Mouse (Mus musculus): ENCODE measurements around the gene Tat. TPM values are rescaled to one million over a fixed set of nuclear protein-coding genes. Genes with fewer than 3 reads are reported as not detected.
"Not testable (repeated sequence)": the region's sequence is repeated elsewhere in the genome, so short reads cannot be mapped to it uniquely, and the experiment has no call there.

Gene Tat
- polyA plus RNA-seq, 1 experiment from 2014 or later: not detected

DNA sequence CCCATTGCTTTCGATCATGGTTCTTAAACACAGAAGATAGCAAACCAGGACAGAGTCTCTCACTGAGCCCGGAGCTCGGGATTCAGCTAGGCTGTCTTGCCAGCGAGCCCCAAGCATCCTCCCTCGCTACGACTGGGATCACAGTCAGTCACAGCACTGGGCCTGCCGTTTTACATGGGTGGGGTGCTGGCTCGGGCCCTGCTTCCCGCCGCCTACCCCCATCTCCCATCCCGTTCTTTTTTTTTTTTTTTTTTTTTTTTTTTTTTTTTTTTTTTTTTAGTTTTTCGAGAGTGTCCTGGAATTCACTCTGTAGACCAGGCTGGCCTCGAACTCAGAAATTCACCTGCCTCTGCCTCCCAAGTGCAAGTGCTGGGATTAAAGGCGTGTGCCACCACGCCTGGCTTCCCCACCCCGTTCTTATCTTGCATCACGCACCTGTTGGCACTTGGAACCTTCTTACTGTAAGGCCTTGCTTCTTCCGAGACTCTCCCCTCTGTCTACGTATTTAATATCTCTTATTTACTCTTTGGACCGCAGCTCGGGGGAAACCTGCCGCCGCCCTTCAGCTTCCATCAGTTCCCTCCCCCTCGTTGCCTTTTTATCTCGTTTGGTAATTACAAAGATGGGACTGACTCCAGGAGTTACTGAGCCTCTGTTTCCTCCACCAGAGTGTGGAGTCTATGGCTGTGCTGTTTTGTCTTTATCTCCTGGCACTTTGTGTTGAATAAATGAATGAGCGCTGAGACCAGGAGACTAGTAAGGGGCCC is 18.2 kb downstream of the Tat start:
- no peaks in the 10 kb centered on the region for H3K27me3 ChIP-seq

DNA sequence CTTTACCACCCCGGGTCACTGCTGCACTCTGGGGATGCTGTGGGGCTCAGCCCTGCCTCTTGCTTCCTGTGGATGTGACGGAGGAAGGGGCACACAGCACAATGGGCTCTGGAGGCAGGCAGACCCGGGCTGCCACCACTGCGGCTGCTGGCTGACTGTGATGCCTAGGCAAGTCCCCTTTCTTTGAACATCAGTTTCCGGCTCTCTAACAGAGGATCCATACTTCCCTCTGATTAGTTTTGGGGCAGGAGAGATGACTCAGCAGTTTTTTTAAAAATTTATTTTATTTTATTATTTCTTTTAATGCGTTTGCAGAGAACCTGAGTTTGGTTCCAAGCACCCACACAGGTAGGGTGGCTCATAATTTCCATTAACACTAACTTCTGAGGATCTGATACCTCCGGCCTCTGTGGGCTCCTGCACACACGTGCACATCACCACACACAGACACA is 18.8 kb downstream of the Tat start:
- H3K36me3 ChIP-seq: no peaks in the 10 kb centered on the region
- H3K9me3 ChIP-seq: no peaks in the 10 kb centered on the region
- no peak overlapping the region for H3K4me2 ChIP-seq (replicated peaks)
- no peak overlapping the region for H3K4me3 ChIP-seq
- no peaks in the 10 kb centered on the region for H3K4me1 ChIP-seq
- no peak overlapping the region for H3K27ac ChIP-seq
- no peaks in the 10 kb centered on the region for H3K27me3 ChIP-seq
- ATAC-seq (ENCODE audit: insufficient number of reproducible peaks, insufficient read depth, low FRiP score, low TSS enrichment): no peak
- no peak overlapping the region for H3K9ac ChIP-seq
- WGBS: 74% methylated on average over 8 of the region's 8 CpGs

More for the DNA sequence above, 18.2 kb downstream of the Tat start:
- Histone ChIP-seq H3K4me1 (no peaks in the 10 kb centered on the region), H3K4me2 (replicated peaks) (no peak overlapping the region), H3K9me3 (no peaks in the 10 kb centered on the region), H3K4me3 (no peak overlapping the region), H3K36me3 (no peaks in the 10 kb centered on the region), H3K9ac (no peak overlapping the region), H3K27ac (no peak overlapping the region)
- ATAC-seq (ENCODE audit: insufficient number of reproducible peaks, insufficient read depth, low FRiP score, low TSS enrichment): no peak
- 85% methylated on average over 26 of the region's 26 CpGs for WGBS

DNA sequence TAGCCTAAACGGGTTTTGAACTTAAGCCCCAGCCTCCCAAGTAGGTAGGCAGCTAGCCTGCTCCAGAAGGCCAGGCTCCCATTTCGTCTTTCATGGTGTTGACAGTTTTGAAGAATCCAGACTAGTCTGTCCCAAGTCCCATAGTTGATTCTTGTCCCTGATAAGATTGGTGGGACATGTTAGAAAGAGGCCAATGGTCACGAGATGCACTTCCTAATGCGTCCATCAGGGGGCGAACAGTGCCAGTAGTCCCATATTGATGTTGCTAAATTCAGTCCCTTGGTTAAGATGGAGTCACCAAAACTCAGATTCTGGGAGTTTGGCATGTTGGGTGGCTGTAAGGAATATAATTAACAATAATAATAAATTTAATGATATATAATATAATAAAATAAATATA is 20.6 kb downstream of the Tat start:
- Histone ChIP-seq H3K27ac (no peak overlapping the region), H3K27me3 (no peaks in the 10 kb centered on the region), H3K9me3 (no peaks in the 10 kb centered on the region), H3K4me1 (no peaks in the 10 kb centered on the region), H3K36me3 (no peaks in the 10 kb centered on the region), H3K4me2 (replicated peaks) (no peak overlapping the region), H3K4me3 (no peak overlapping the region), H3K9ac (no peak overlapping the region)
- WGBS: 32% methylated on average over 5 of the region's 5 CpGs
- ATAC-seq (ENCODE audit: insufficient number of reproducible peaks, insufficient read depth, low FRiP score, low TSS enrichment): no peak

DNA sequence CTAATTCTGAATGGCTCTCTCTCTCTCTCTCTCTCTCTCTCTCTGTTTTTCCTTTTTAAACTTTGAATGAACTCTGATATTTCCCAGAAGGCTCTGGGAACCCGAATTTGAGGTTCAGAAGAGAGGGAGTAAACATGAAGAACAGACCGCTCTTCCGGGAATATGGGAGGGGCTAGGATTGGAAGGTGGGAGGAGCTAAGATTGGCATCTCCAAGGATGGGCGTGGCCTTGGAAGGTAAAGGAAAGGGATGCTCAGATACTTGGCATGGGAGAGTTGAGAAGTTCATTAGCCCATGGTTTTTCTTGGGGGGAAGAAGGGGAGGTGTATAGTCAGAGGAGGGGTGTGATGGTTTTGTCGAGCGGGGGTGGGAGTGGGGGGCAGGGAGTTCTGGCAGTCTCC is 31.8 kb downstream of the Tat start:
- Histone ChIP-seq H3K9me3 (no peaks in the 10 kb centered on the region), H3K4me2 (replicated peaks) (no peak overlapping the region), H3K36me3 (no peaks in the 10 kb centered on the region), H3K9ac (no peak overlapping the region), H3K27ac (no peak overlapping the region), H3K27me3 (peaks cover 3% of the 10 kb centered on the region; the same call in 1 of the 2 replicates), H3K4me1 (no peaks in the 10 kb centered on the region), H3K4me3 (no peak overlapping the region)
- no peak for ATAC-seq (ENCODE audit: insufficient number of reproducible peaks, insufficient read depth, low FRiP score, low TSS enrichment)
- 58% methylated on average over 6 of the region's 6 CpGs for WGBS

DNA sequence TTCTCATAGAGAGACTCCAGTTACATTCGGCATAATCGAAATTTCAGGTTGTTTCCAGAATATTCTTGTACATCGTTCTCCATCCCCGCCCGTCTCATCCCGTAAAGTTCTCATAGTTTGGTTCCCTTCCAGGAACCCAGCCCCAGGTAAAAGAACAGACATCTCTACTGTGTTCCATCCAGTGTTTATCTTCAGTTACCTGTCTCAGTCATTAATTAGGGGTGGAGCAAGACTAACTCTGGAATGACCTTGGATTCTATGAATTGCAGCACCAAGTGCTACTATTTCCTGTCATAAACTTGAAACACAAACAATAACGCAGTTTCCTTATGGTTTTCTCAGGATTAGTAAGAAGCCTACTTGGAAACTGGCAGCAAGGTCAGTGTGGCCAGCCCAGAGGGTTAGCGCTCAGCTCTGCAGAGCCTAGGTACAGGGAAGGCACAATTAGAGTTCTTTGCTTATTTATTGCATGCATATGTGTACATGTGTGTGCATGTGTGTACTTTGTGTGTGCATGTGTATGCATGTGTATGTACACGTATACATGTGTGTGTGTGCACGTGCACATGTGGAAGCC is 32.6 kb downstream of the Tat start:
- no peak overlapping the region for H3K4me2 ChIP-seq (replicated peaks)
- no peak overlapping the region for H3K4me3 ChIP-seq
- ATAC-seq (ENCODE audit: insufficient number of reproducible peaks, insufficient read depth, low FRiP score, low TSS enrichment): no peak
- no peak overlapping the region for H3K27ac ChIP-seq
- no peak overlapping the region for H3K9ac ChIP-seq
- peaks cover 3% of the 10 kb centered on the region; the same call in 1 of the 2 replicates for H3K27me3 ChIP-seq
- no peaks in the 10 kb centered on the region for H3K9me3 ChIP-seq
- WGBS: 89% methylated on average over 10 of the region's 10 CpGs
- no peaks in the 10 kb centered on the region for H3K36me3 ChIP-seq
- no peaks in the 10 kb centered on the region for H3K4me1 ChIP-seq

DNA sequence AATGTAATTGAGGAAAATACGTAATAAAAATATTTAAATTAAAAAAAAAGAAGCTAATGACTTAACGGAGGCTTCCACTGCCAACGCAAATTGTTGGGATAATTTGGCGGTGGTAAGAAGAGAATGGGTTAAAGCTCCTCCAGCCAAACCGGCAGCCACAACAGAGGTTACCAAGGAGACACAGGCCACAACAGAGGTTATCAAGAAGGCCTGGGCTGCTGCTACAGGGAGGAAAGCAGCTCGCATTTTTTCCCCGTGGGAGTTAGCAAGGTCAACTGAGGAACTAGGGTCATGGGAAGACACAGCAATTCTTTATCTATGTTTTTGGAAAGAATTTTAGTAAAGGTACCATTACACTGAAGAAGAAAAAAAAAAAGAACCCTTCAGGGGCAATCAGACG is 43.5 kb downstream of the Tat start:
- H3K4me1 ChIP-seq; H3K9ac ChIP-seq; H3K27me3 ChIP-seq; H3K4me3 ChIP-seq; H3K27ac ChIP-seq; H3K4me2 ChIP-seq (replicated peaks); H3K9me3 ChIP-seq; ATAC-seq (ENCODE audit: insufficient number of reproducible peaks, insufficient read depth, low FRiP score, low TSS enrichment); H3K36me3 ChIP-seq: not testable (repeated sequence)
- WGBS: 25% methylated on average over 8 of the region's 8 CpGs

DNA sequence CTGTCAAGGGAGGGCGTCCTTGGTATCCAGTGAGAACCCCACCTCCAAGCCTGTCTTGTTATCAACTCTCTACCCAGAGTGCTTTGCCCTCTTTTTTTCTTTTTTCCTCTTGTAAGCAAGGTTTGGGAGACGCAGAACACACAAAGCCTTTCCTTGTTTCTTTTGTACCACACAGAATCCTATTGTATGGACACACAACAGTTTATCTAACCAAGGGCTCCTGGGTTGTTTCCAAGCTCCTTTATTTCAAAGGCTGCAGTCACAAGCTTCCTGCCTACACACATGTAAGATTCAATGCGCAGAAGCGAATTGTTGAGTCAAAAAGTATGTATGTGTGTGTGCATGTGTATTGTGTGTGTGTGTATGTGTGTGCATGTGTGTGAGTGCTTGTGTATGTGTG is 44.1 kb downstream of the Tat start:
- Histone ChIP-seq H3K9ac (no peak overlapping the region), H3K4me1 (no peaks in the 10 kb centered on the region), H3K9me3 (no peaks in the 10 kb centered on the region; the same call in 1 of the 2 replicates), H3K4me2 (replicated peaks) (no peak overlapping the region), H3K27me3 (0 out of 2 replicates have a peak, but pooled peaks cover 7% of the 10 kb centered on the region), H3K27ac (no peak overlapping the region), H3K36me3 (no peaks in the 10 kb centered on the region), H3K4me3 (no peak overlapping the region)
- WGBS: 62% methylated on average over 4 of the region's 4 CpGs
- ATAC-seq (ENCODE audit: insufficient number of reproducible peaks, insufficient read depth, low FRiP score, low TSS enrichment): no peak

DNA sequence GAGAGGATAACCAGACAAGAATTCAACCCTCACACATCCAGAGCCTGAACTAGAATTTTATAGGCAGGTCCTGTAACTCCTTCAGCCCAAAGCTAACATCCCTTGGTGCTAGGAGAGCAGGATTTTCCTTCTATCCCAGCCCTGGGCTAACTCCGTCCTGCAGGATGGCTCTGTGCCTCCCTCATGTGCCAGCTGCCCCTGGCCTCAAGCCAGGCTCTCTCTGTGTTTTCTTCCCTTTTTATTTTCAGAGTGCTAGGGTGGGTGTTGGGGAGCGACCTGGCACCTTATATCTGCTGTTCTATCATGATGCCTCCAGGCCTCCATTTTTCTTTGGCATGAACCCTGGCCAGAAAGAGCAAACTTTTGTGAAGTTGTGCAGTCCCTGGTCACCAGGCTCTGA is 45.9 kb downstream of the Tat start:
- Histone ChIP-seq H3K4me3 (no peak overlapping the region), H3K9me3 (no peaks in the 10 kb centered on the region), H3K27me3 (0 out of 2 replicates have a peak, but pooled peaks cover 8% of the 10 kb centered on the region), H3K4me1 (no peaks in the 10 kb centered on the region), H3K9ac (no peak overlapping the region), H3K4me2 (replicated peaks) (no peak overlapping the region), H3K27ac (no peak overlapping the region), H3K36me3 (no peaks in the 10 kb centered on the region)
- ATAC-seq (ENCODE audit: insufficient number of reproducible peaks, insufficient read depth, low FRiP score, low TSS enrichment): no peak
- 88% methylated on average over 2 of the region's 2 CpGs for WGBS

DNA sequence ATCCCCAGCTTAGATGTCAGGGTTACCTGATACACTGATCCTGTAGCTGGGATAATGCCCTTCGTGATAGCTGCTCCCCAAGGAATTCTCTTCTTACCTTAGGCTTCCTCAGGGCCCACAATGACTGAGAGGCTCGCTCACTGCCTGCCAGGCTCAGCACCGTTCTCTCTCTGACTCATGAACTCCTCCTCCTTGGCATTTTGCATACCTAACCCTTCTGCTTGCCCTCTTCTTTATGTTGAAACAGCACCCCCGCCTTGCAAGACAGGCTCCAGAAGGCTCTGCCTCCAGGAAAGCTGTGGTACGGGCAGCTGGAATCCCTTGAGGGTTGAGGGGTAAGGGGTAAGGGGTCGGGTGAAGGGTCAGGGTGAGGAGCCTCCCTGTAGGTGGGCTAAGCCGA is 49.0 kb downstream of the Tat start:
- Histone ChIP-seq H3K9ac (no peak overlapping the region), H3K9me3 (no peaks in the 10 kb centered on the region), H3K27me3 (0 out of 2 replicates have a peak, but pooled peaks cover 8% of the 10 kb centered on the region), H3K4me3 (no peak overlapping the region), H3K36me3 (no peaks in the 10 kb centered on the region), H3K27ac (no peak overlapping the region), H3K4me1 (no peaks in the 10 kb centered on the region), H3K4me2 (replicated peaks) (no peak overlapping the region)
- 27% methylated on average over 7 of the region's 7 CpGs for WGBS
- ATAC-seq (ENCODE audit: insufficient number of reproducible peaks, insufficient read depth, low FRiP score, low TSS enrichment): no peak

DNA sequence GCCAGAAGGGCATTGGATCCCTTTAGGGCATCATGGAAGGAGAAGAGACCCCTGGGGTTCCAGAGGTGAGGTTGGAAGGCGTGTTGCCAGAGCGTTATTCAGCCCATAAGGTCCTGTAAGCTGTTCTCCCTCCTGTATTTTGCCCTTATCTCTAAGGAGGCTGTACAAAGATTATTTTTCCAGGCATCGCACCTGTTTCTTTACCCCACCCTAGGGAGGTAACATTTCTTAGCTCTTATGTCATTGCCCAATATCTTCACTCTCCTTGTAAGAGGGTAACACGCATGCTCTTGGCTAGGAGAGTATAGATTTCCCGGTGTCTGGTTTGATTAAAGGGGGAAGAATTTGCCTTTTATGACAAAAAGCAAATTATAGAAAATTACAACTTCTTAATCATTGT is 49.4 kb downstream of the Tat start, which contains the start of gene Chst4:
Gene Chst4 (minus strand): TSS at position 82 of the 400 bp plus-strand sequence.
- H3K9me3 ChIP-seq: no peaks in the 10 kb centered on the region
- 0 out of 2 replicates have a peak, but pooled peaks cover 6% of the 10 kb centered on the region for H3K27me3 ChIP-seq
- WGBS: 77% methylated on average over 5 of the region's 5 CpGs
- no peak for ATAC-seq (ENCODE audit: insufficient number of reproducible peaks, insufficient read depth, low FRiP score, low TSS enrichment)
- H3K4me3 ChIP-seq: no peak within 1 kb of the TSS
- H3K36me3 ChIP-seq: no peaks in the 10 kb centered on the region
- no peak within 1 kb of the TSS for H3K9ac ChIP-seq
- H3K4me2 ChIP-seq (replicated peaks): no peak within 1 kb of the TSS
- no peaks in the 10 kb centered on the region for H3K4me1 ChIP-seq
- H3K27ac ChIP-seq: no peak within 1 kb of the TSS

DNA sequence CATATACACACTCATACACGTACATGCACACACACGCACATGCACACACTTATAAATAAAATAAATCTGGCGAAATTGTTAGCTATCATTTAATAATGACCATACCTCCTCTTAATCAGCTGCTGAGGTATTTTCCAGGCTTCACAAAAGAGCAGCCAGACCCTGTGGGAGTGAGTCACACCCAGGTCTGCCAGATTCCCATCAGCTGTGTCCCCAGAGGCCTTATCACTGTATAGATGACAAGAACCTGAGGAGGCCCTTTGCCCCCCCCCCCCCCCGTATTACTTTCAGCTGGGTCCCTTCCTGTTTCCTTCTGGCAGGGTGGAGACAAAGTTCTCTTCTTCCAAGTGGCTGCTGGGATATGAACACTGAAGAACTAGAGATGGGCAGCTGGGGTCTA is 50.3 kb downstream of the Tat start:
- no peak for ATAC-seq (ENCODE audit: insufficient number of reproducible peaks, insufficient read depth, low FRiP score, low TSS enrichment)

More for the DNA sequence above, 50.3 kb downstream of the Tat start:
- Histone ChIP-seq H3K36me3 (no peaks in the 10 kb centered on the region), H3K4me3 (no peak overlapping the region), H3K27me3 (0 out of 2 replicates have a peak, but pooled peaks cover 3% of the 10 kb centered on the region), H3K9ac (no peak overlapping the region), H3K9me3 (no peaks in the 10 kb centered on the region), H3K4me2 (replicated peaks) (no peak overlapping the region), H3K4me1 (no peaks in the 10 kb centered on the region), H3K27ac (no peak overlapping the region)
- 75% methylated on average over 4 of the region's 4 CpGs for WGBS

Measured in embryonic facial prominence, embryonic 12.5 days (tissue).